Mouse (Mus musculus): Measurements from ENCODE around the gene Nr2f2. TPM values are rescaled to one million over a fixed set of nuclear protein-coding genes. Genes with fewer than 3 reads are reported as not detected.

Gene Nr2f2
- total RNA-seq (2021), result 10 to 100 TPM; 15.1 to 21.7 TPM
- long read RNA-seq, experiment 1, full-length matches to known transcripts, result 6 of 19 reads
- long read RNA-seq, experiment 1, partial matches to known transcripts, result 9 of 19 reads
- long read RNA-seq, experiment 1, other reads (novel, unspliced or antisense), result 4 of 19 reads
- long read RNA-seq, experiment 2, full-length matches to known transcripts, result 8 of 22 reads
- long read RNA-seq, experiment 2, partial matches to known transcripts, result 11 of 22 reads
- long read RNA-seq, experiment 2, other reads (novel, unspliced or antisense), result 3 of 22 reads

- DNase-seq, result no peak
Measured at GRCm38 (mm10) chr7:70365941-70366807, at the start of gene Nr2f2. Gene Nr2f2, minus strand, starts transcription at chr7:70366735.

GRCm38 (mm10) chr7:70414461-70414860 lies 47.9 kb upstream of the Nr2f2 start:
- no peak for DNase-seq

GRCm38 (mm10) chr7:70413646-70414045 lies 47.1 kb upstream of the Nr2f2 start:
- DNase-seq, result no peak

- DNase-seq, result no peak
Measured at GRCm38 (mm10) chr7:70412900-70413299, 46.4 kb upstream of the Nr2f2 start.

- peak; percentile 16 for DNase-seq
Measured at GRCm38 (mm10) chr7:70410350-70410749, 43.8 kb upstream of the Nr2f2 start.

GRCm38 (mm10) chr7:70409890-70410289 lies 43.4 kb upstream of the Nr2f2 start:
- DNase-seq, result peak; percentile 43

- DNase-seq, result no peak
Measured at GRCm38 (mm10) chr7:70408814-70409213, 42.3 kb upstream of the Nr2f2 start.

- DNase-seq, result no peak
Measured at GRCm38 (mm10) chr7:70407123-70407522, 40.6 kb upstream of the Nr2f2 start.

- DNase-seq, result no peak
Measured at GRCm38 (mm10) chr7:70406527-70406926, 40.0 kb upstream of the Nr2f2 start.

GRCm38 (mm10) chr7:70405466-70405865 lies 38.9 kb upstream of the Nr2f2 start:
- DNase-seq, result no peak

GRCm38 (mm10) chr7:70382828-70383227 lies 16.3 kb upstream of the Nr2f2 start:
- no peak for DNase-seq

- no peak for DNase-seq
Measured at GRCm38 (mm10) chr7:70381409-70382244, 15.1 kb upstream of the Nr2f2 start.

- DNase-seq, result no peak
Measured at GRCm38 (mm10) chr7:70380943-70381342, 14.4 kb upstream of the Nr2f2 start.

- no peak for DNase-seq
Measured at GRCm38 (mm10) chr7:70380246-70380645, 13.7 kb upstream of the Nr2f2 start.

- DNase-seq, result no peak
Measured at GRCm38 (mm10) chr7:70370552-70371262, 4.2 kb upstream of the Nr2f2 start.

GRCm38 (mm10) chr7:70369731-70370551 lies 3.4 kb upstream of the Nr2f2 start:
- no peak for DNase-seq

GRCm38 (mm10) chr7:70369061-70369730 lies 2.7 kb upstream of the Nr2f2 start:
- no peak for DNase-seq

GRCm38 (mm10) chr7:70368751-70369060 lies 2.2 kb upstream of the Nr2f2 start:
- DNase-seq, result no peak

GRCm38 (mm10) chr7:70368268-70368655 lies 1.7 kb upstream of the Nr2f2 start:
- no peak for DNase-seq

- no peak for DNase-seq
Measured at GRCm38 (mm10) chr7:70367591-70368267, 1.2 kb upstream of the Nr2f2 start.
